Mouse (Mus musculus): ENCODE results near the gene Rhox3f.
"Not testable (repeated sequence)": the region's sequence is repeated elsewhere in the genome, so short reads cannot be mapped to it uniquely, and the experiment has no call there.

- TF ChIP-seq GATA1 (IDR thresholded peaks at IDR 0.05; ENCODE audit: borderline replicate concordance, low read length); FLI1 (IDR thresholded peaks at IDR 0.05; ENCODE audit: low read length): not testable (repeated sequence)
These were observed 8.2 kb upstream of the Rhox3f start for GRCm38 (mm10) chrX:37572638-37573037.

All from megakaryocyte, embryonic 14.5 days (primary cell).